Mouse (Mus musculus) cerebral cortex, adult 2 months (tissue): ENCODE data around the gene Immp2l.

Experiments
- WGBS: fragments of 180-500 bp; shearing (Covaris S2); methylation state at CpG from one replicate; pipeline ENCODE4 v1.1.7; 2018; 5-methylcytosine and 5-hydroxymethylcytosine counted together

Gene Immp2l

DNA sequence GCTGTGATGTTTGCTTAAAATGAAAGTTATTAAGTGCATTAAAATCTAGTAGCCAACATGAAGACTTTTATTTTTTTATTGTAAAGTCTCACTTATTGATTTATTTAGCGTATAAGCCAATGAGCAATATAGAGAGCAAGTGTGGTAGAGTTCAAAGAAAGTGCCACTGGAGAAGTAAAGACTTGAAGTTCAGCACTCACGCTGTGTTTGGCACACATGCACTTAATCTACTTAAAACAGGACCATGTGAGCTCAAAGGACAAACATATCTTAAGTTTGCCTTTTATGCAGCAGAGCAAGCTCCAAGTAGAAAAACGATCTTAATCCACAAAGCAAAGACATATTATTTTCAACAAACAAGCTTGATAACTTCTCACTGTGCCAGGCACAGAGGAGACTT is 533.9 kb downstream of the Immp2l start:
- WGBS, result 74% methylated on average over 3 of the region's 3 CpGs

DNA sequence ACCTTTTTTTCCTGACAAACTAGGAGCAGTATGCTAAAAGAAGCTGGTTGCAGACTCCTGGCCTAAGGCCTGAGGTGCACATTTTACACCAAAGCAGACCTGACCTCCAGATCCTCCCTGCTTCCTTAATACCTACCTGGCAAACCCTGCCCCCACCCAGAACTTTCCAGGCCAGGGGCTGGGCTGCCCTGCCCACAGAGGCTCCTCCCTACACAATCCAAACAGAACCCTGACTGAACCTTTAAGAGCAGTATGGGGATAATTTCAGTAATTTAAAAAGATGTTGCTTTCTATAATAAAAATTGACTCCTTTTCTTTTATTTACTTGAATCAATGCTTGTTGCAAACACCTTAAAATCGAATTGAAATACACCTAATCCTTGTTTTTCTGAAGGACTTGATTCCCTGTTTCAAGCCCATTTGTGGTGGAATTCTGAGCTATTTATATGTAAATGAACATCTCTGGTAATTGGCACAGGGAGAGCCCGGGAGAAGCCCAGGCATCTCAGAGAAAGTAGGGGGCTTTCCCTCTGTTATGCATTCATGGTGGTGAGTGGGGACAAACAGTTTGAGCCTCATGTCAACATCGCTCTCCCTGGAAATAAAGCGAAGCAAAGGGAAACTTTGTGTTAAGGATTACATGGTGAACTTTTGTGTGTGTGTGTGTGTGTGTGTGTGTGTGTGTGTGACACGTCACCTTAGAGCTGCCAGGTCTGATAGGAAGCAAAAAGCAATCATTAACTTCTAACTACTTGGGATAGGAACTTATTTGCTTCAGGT is 535.3 kb downstream of the Immp2l start:
- WGBS, result 70% methylated on average over 5 of the region's 5 CpGs

DNA sequence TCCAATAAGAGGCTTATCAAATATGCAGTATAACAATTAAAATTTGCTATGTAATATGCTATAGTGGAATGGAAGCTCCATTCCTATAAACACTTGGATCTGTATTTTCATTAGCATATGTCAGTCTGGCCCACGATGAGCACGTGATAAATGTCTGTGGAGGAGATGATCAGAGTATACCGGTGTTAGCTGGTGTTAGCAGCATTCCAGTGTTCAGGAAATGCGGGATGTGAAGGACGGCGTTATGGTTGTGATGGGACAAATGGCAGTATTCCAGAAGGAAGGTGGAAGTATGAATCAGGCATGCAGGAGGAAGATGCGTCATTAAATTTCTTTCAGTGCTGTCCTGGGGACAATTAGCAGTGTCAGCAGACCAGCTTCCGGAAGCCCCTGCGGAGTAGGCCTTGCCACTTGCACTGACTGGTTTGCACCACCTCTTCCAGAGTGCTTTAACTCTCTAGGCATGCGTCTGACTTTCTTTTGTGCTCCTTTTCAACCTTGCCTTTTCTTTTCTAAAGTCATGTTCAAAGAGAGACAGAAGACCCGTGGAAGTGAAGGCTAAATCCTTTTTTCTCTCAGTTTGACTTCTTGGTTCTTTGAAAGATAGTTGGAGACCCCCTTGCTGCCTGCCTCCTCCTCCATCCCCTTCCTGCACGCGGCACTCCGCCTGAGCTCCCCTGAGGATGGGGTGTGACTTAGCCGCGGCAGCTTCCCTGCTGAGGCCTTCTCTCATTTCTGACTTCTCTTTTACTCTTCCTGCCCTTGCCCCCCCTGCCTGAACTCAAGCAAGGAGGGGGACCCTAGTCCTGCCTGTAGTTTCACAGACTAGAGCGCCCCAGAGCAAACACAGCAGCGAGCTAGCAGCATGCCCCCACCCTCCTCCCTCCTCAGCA is 541.9 kb downstream of the Immp2l start:
- WGBS, result 47% methylated on average over 18 of the region's 18 CpGs

DNA sequence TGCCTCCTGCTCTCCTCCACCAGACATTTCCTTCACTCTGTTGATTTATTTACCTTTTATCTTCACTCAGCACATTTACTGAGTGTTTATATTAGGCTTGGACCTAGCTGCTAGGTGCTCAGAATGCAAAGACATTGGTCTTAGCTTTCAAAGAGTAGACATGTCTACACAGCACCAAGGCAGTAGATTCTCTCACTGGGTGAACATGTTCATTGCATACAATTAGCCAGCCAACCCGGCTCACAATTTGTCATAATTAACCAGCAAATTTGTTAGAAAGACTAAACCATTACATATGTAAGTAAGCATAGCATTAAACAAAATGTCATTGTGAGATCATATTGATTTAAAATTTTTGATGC is 542.5 kb downstream of the Immp2l start:
- WGBS, result 45% methylated on average over 1 of the region's 1 CpGs

DNA sequence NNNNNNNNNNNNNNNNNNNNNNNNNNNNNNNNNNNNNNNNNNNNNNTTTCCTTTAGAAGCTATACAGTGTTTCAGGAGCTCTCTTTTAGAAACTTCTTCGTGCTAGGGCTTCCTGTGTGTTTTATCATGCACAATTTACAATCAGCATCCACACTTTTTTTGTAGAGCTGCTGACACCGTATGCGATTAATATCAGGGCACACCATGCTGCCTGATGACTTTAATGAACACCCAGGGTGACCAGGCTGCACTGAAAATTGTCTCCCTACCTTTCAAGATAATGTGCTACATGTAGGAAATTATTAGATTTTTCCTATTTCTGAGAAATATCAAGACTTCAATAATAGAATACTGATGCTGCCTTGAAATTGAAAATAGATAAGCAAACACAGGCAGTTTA is 549.9 kb downstream of the Immp2l start:
- WGBS, result 52% methylated on average over 3 of the region's 3 CpGs

DNA sequence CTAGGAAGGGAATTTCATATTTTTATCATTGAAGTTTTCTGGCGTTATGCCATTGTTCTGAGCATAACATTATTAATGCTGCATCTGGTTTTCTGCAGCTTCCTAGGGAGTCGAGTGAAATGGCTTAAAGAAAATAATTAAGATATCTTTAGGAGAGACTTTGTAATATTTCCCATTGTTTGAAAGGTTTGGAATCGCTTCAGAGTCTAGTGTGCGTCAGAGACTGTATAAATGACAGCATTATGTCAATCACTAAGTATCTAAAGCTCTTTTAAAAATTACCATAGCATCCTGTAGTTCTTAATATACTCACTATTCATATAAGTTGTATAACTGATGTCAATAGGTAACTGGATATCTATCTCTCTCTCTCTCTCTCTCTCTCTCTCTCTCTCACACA is 551.3 kb downstream of the Immp2l start:
- WGBS, result 66% methylated on average over 4 of the region's 4 CpGs

DNA sequence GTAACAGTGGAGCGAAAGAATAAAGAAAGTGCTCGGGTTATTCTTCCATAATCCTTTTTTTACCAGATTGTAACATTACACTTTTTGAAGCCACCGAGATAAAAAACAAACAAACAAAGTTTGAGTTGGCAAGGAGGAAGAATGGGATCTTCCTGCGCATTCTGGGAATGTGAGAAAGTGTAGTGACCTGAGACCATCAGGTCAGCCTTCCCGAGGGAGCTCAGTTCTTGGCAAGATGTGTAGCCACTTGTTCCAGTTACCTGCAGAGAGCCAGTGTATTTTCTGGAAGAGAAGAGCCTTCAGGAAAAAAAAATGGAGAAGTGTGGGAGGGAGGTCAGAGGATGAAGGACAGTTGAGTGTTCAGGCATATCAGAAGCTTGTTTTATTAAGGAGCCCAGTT is 569.5 kb downstream of the Immp2l start:
- 71% methylated on average over 5 of the region's 5 CpGs for WGBS

DNA sequence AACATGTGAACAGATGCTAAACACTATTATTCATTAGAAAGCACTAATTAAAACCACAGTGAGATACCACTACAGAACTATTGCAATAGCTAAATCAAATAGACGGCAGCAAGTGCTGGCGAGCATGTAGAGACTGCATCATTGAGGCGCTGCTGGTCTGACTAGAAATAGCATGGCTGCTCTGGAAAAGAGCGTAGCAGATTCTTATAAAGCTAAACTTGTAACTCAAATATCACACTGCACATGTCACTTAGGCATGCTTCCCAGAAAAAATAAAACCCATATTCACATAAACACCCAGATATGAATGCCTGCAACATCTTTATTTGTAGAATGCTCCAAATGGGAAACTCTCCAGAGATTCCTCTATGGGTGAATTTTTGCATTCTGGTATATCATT is 570.1 kb downstream of the Immp2l start:
- 44% methylated on average over 4 of the region's 4 CpGs for WGBS

DNA sequence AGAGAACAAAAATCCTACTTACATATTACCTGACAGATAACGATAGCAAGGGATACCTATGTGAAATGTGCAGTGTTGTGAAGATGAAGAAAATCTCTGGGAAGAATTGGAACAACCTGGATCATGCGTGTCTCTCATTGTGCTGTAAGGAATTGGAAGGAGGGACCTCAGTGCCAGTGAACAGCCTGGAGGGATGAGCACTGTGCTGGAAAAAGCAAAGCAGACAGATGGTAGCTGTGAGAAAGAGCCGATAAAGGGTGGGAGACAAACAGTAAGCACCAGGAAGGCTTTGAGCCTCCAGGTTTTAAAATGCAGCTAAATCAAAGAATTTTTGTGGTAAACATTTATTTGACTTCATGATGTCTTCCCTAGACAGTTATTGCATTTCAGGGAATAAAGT is 591.4 kb downstream of the Immp2l start:
- 37% methylated on average over 3 of the region's 3 CpGs for WGBS

DNA sequence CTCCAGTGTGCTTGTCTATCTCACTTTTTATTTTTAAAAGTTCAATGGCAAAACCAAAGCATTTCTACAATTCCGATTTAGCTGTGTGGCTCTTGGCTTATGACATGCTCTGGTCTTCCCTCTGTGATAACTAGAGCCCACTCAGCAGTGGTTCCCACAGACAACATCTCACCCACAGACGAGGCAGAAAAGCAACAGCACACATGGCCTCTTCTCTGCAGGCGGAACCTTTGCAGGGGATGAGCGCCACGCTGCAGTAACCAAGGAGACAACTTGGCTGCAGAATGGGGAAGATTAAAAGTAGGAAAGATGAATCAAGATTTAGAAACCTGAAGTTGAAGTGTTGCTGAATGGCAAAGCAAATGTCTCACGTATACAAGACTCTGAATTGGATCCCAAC is 597.5 kb downstream of the Immp2l start:
- 50% methylated on average over 6 of the region's 6 CpGs for WGBS

DNA sequence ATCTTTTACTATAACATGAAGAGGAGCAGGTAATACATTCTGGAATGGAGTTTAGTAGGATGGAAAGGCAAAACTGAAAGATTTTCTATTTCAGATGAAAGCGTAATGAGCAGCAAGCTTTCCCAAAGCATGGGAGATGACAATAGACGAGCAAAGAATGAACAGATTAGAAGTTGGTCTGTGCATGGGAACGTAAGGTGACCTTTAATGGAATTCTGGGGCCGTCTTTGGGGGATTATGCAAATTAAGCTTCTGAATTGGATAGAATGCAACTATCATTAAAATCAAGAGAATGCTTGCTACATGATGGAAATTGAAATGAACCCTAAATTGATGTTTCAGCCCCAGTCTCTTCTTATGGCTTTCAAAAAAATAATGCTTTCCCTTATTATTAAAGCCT is 619.4 kb downstream of the Immp2l start:
- WGBS, result 79% methylated on average over 4 of the region's 4 CpGs

DNA sequence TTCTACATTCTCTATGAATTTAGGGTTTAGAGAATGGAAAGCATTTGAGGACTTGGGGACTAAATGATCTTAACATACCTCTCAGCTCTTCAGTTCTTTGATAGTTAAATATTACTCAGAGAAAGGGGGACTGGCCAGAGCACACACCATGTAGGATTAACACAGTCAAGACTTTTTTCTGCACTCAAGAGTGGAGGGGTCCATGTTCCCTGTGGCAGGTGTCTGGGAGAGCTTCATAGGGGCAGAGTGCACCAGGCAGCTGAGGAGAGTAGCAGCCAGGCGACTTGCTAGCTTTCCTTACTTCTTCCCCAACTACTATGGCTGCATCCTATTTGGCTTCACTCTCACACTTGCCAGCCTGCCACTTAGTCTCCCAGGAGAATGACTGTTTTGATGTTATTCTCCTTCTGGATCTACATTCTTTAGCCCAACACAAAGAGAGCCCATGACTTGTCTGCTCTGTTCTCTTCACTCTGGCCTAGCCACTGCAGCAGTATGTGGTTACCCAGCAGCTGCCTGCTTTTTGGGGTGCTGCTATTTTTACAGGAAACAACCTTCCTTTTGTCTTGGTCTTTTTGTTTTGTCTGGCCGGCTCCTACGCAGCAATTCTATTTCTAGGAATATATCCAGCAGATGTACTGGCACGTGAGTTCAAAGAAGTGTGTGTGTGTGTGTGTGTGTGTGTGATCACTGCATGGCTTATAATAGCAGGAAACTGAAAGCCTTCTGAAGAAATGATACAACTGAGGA is 621.1 kb downstream of the Immp2l start:
- WGBS, result 30% methylated on average over 4 of the region's 4 CpGs

DNA sequence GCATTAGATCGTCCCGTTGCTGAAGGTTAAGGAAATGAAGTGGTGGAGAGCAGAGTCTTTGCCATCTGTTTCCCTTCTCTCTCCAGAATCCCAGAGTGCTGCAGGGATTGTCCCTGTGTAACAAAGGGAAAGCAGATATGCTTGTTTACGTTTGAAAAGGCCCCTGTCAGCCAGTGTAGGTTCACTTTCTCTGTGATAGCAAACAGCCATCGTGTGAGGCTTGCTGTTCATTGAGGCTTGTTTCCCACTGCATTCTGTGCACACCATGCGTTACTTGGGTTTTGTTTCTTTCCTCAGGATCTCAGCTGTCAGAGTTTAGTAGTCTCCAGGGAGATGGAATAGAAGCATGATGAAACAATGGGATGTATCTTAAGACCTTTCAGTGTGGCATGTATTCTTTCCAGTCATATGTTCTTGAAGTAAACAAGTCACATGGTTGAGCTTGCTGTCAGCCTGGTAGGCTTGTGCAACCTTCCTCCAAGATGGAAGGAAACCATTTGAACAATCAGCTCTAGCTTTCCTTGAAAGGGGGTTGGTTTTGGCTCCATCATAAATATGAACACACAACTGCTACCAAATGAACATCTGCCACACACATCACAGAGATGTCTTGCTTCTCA is 623.2 kb downstream of the Immp2l start:
- WGBS, result 22% methylated on average over 5 of the region's 5 CpGs

DNA sequence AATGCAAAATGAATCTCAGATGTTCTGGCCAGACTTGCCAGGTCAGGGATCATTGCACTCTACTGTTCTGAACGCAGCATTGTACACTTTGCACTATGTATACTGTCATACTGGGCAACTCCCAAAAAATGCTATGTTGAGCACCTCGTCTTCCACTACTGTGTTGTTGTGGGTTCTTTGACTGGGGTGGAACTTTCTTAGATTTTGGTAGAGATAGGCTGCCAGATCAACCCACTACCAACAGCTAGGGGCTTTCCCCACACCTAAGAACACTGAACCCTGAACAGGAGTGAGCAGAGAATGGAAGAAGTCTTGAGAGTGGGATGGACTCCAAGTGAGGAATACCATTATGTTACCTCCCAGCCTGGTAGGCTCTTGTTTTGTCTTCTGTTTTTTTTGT is 623.8 kb downstream of the Immp2l start:
- 95% methylated on average over 2 of the region's 2 CpGs for WGBS

DNA sequence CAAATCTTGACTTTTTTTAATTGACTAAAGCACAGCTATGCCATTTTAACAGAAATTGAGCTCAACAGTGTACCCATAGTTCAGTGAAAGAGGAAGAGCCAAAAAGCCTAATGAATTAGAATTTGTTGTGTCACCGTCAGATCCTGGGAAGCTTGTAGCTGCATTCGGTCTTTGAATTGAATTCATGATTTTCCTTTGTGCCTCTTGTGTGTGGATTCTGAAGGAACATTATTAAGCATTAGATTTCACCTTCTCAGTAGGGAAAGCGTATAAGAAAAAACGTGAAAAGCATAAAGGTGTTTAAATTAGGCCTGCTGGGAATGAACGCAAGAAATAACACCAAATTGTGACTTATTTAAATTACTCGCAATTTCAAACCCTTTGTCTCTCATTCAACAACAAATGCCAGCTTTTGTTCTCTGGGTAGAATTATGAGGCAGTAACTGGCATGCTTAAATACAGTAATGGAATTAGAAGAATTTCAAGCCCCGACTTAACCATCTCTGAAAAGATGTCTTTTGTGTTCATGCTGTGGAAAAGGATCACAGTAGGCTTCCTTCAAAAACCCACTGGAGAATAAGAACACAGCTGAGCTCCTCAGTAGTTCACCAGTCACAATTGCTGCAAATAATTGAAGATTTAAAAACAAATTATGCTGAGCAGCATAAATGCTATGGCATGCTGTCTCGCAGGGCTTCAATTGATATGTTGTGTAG is 626.1 kb downstream of the Immp2l start:
- WGBS, result 66% methylated on average over 8 of the region's 8 CpGs

DNA sequence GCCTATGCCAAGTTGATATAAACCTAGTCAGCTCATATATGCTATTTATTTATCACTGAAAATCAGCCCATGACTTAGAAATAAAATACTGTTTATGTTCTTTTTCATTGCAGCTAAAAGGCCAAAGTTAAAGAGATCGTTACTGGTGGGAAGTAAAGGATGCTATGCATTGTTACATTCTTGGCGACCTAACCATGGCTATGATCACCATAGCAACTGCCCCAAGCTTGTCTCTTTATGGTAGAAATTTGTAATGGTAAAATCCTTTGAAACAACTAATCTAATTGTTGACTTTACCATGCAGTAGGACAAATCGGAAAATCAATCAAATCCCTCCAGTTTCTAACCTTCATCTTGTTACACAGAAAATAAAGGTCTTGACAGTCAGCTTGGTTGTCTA is 644.4 kb downstream of the Immp2l start:
- WGBS, result 81% methylated on average over 3 of the region's 3 CpGs

DNA sequence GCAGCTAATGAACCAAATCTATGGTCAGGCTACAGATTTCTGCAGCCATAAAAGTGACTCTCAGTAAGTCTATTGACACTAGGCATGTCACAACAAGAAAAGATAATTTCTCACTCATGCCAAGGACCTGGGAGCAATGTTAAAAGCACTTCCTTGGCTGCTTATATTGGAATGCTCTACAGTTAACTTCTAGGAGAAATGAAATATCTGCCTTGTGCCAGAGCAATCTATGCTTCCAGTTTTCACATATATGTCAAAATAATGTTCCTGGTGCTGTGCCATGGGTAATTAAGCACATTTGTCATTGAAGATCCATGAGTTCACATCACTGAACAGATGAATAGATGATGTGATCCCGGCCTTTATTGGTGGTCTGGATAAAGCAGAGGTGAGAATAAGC is 645.6 kb downstream of the Immp2l start:
- 61% methylated on average over 1 of the region's 1 CpGs for WGBS

DNA sequence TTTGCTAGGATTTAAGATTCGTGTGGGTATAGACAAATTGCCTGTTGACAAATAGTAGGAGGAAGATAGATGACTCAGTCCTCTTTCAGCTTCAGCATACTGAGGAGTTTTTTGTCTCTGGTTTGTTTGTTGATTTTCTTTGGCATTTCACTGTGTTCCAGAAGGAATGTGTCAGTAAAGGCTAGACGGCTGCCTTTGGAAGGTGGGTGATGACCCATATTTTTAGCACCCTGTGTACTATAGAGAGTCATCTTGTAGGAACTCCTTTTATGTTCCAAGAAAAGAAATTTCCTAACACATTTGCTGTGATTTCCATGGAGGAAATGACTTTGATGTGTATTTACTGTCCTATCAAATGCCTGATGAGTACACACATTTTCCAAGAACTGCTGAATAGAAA is 651.0 kb downstream of the Immp2l start:
- 40% methylated on average over 2 of the region's 2 CpGs for WGBS

DNA sequence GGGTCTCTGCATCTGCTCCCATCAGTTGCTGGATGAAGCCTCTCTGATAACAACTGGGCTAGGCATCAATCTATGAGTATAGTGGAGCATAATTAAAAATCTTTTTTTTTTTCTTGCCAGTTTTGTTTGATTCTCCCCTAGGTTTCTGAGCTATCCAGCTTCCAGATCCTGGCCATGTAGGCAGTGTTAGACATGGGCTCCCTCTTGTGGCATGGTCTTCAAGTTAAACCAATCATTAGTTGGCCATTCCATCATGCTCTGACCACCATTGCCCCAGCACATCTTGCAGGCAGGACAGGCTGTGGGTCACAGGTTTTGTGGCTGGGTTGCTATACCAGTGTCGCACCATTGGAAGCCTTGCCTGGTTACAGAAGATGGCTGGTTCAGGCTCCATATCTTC is 656.3 kb downstream of the Immp2l start:
- 94% methylated on average over 1 of the region's 1 CpGs for WGBS

DNA sequence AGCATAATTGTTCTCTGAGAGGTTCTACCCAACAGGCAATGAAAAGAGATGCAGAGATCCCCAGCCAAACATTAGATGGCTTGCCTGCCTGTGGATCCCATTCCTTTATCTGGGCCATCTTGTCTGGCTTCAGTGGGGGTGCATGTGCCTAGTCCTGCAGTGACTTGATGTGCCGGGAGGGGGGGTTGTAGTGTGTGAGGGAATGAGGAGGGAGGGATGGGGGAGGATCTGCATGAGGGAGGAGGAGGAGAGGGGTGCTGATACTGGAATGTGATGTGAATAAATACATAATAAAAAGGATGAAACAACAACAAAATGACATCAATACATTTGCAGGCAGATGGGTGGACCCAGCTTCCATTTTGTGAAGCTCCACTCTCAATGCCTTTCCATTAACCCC is 658.3 kb downstream of the Immp2l start:
- whole genome bisulfite sequencing, result 61% methylated on average over 1 of the region's 1 CpGs

DNA sequence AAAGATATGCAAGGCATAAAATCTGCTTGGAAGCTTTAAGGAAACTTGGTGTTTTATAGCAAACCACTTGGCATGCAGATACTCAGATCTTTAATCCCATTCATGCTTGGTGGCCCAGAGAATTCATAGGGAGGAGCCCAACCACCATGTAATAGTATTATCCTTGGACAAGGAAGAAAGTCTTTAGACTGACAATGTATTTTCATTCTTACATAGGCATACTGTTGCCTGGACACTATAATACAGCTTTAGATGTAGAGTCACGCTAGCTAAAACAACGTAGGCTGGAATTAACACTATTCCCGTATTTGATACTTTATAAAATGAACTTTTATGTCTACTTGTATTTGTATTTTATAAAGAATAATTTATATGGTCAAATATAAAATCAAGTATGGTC is 665.9 kb downstream of the Immp2l start:
- WGBS, result 89% methylated on average over 3 of the region's 3 CpGs
